Mouse (Mus musculus) mouse trophoblast stem cell (cell line): ENCODE data around the gene Ttc7b.

Experiments
- in situ Hi-C, 2 experiments: fragments of 300-500 bp; cut with MseI, MboI; formaldehyde crosslinking; loops; 2 replicates in 1 of 2; 3 replicates in 1 of 2; pipeline ENCODE4 v1.15.1; 2025

The Ttc7b gene

DNA sequence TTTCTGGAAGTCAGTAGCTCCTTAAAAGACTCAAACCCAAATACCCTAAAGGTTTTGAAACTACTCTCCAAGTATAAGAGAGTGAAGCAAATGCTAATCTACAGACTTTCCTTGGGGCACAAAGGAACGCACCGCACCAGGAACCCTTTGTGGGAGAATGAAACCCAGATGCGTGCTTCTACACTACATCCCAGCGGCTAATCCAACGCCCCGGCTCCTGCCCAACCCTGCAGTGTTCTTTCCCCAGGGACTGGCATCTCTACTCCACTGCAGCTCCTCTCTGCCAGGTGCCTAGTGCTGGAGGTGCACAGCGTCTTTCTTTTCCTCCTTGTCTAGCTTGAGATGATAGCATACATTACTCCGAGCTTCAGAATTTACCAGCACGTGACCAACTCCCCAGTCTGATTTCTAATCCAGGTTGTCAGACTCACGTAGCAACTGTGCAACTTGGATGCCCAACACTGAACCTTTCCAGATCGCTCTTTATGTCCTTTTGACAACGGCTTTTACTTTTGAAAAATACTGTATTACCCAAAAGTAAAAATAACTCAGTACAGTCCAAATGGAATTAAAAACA, 72.8 kb downstream of the Ttc7b start:
- in situ Hi-C loops = no loop called here

GRCm38 (mm10) chr12:100447161-100447560, 73.5 kb downstream of the Ttc7b start:
- in situ Hi-C loops = no loop called here

DNA sequence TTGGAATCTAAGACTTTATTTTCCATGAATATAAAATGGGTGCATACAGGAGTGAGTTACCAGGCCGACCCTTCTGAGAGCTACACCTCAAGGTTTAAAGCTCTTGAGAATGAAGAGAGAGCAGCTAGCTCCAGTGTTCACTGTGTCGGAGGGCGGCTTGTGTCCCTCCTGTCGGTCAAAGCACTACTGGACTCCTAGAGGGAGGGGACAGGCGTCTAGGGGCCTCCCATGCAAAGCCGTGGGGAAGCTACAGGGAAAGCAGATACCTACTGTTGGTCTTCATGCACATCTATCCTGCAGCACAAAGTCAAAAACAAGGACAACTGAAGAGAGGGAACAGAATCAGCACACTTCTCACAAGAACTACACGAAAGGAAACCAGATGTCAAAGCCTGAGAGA, 74.9 kb downstream of the Ttc7b start:
- in situ Hi-C loops = no loop called here

- in situ Hi-C loops = no loop called here
Measured at GRCm38 (mm10) chr12:100445271-100445670, 75.4 kb downstream of the Ttc7b start.

DNA sequence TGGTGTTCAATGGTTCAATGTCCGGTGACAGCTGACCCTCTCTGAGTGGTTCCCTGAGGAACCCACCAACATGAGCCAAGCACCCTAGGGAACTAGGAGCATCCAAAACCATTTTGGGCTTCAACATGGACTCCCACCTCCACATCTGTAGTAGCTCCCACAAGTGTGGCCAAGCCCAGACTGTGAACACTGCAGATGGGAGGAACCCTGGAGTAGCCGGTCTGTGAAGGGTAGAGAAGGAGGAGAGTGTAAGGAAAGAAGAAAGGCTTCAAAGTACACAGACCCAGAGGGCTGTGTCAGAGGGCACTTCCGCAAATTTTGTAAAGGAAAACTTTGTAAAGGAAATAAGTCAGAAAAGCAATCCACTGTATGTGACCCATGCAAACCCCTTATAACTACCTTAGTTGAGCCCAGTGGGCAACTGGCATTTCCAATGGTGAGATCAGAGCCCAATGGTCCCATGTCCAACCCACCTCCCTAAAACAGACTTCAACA, 75.9 kb downstream of the Ttc7b start:
- in situ Hi-C loops = no loop called here

DNA sequence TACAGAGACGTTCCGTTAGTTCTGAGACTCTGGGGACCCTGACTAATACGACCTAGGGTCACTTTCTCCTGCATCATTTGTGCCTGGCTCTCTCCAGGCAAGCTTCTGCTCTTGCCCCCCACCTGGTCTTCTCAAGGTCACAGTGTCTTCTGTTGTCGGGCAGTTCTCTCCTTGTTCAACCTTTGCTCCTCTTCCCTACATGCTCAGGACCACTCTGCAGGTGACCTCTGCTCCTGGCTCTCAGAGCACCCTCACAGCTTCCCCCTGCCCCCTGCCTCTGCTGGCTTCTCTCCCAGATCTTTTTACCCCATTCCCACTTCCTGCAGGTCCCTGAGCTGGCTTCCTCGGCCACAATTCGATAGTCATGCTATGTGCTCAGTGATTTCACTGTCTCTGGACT, 77.2 kb downstream of the Ttc7b start:
- in situ Hi-C loops = no loop called here

DNA sequence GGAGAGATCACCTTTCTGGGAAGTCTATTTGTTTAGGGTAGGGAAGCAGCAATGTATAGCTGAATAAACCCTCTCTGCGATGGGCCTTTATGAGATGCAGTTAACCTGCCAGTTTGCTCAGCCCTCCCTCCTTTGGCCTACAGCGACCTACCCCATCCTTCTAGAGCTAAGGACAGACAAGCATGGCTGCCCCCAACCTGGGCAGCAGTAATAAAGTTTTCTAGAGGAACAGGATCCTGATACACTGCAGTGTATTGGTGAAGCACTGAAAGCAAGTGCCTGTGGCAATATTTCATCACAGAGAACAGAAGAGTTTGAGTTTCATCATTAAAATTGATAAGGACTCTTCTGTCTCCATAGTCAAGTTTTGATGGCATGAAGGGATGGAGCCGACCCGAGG, 79.0 kb downstream of the Ttc7b start:
- in situ Hi-C loops = no loop called here

GRCm38 (mm10) chr12:100439883-100440282, 80.7 kb downstream of the Ttc7b start:
- in situ Hi-C loops = no loop called here

GRCm38 (mm10) chr12:100439145-100439755, 81.4 kb downstream of the Ttc7b start:
- in situ Hi-C loops = no loop called here

DNA sequence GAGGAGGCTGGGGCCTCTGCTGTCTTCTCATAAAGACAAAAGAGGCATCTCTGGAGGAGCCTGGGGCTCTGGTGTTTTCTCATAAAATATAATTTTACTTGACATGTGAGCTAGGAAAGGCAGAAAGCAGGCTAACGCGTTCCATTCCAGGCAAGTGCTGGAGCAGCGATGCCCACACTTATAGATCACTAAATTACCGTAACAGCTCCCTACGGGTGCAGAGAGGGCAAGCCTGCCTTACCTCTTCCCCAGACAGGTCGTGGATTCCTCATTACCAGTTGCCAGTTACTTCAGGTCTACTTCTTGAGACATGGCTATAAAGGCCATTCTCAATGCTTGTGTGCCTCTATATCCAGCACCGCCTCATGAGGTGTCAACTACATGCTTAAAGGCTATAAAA, 82.1 kb downstream of the Ttc7b start:
- in situ Hi-C loops = no loop called here

GRCm38 (mm10) chr12:100437862-100438261, 82.8 kb downstream of the Ttc7b start:
- in situ Hi-C loops = no loop called here

DNA sequence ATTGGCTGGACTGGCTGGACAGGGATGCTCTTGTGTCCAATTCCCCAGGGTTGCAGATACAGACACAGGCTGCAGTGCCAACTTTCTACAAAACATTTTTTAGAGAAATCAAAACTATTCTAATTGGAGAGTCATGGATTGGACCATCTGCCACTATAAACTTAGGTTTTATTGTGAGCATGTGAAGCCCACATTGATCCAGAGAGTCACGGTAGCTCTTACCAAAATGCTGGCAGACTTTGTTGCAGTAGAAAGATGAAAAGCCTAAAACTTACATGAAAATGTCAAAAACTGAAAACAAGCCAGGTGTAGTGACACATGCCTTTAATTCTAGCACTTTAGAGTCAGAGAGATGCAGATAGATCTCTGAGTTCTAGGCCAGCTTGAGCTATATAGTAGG, 84.9 kb downstream of the Ttc7b start:
- in situ Hi-C loops = no loop called here

DNA sequence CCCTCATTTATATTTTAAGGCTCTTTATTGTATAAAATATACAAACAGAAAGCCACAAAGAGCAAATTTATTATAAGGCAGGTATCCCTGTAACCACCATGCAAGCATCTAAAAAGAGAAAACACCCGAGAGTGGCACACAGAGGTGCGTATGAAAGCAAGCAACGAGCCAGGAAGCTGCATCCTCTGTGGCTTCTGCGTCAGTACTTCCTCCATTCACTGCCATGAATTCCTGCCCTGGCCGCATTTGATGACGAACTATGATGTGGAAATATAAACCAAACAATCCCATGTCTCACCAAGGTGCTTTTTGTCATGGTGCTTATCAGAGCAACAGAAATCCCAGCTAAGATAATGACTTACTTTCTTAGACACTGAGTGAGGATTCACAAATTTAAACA, 88.8 kb downstream of the Ttc7b start:
- in situ Hi-C loops = no loop called here

- in situ Hi-C loops = no loop called here
Measured at GRCm38 (mm10) chr12:100429414-100430114, 91.1 kb downstream of the Ttc7b start.

DNA sequence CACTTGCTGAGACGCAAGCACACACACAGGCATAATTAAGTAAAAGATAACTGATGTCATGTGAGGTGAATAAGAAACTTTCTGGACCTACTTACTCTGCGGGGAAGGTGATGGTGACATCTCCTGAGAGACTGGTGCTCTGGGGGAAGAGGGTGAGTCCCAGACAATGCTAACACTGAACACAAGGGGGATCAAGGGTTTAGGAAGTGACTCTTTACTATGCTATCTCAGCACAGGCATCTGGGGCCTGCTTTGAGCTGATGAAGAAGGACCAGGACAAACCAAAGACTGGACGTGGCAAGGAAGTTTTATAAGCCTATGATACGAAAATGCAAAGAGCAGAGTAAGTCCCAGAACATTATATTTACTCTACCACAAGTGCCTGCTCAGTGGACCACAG, 92.4 kb downstream of the Ttc7b start:
- in situ Hi-C loops = no loop called here

DNA sequence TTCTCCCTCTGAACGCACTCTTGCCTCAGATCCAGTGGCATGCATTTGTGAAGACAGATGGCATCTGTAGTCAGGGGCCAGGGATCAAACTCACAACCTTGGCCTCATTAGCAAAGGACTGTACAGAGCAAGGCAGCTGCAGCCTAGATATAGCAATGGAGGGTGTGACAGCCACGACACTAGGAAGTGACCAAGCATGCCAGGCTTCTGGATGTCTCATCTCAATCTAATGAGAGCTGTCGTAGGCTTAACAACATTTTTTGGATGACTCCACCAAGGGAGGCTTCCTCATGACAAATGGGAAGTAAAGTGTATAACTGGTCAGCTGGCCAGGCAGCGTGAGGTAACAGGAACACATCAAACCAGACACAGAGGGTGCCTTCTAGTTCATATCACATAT, 94.4 kb downstream of the Ttc7b start:
- in situ Hi-C loops = no loop called here

DNA sequence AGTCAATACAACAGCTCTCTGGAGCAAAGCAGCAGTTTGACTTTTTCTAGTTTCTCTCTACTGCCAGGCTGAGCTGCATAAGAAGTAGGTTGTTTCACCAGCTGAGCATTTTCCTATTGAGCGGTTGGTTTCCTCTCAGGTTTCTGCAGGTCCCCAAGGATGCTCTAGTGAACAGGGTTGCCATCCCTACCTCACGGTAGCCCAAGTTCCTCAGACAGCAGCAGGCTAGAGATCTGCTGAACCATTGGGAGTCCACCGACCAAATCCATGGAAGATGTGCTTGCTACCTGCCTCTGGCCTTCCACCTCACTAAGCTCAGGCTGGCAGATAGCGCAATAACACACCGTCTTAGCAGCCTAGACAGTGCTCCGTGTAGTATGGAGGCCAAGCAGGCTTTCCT, 95.6 kb downstream of the Ttc7b start:
- in situ Hi-C loops = no loop called here

DNA sequence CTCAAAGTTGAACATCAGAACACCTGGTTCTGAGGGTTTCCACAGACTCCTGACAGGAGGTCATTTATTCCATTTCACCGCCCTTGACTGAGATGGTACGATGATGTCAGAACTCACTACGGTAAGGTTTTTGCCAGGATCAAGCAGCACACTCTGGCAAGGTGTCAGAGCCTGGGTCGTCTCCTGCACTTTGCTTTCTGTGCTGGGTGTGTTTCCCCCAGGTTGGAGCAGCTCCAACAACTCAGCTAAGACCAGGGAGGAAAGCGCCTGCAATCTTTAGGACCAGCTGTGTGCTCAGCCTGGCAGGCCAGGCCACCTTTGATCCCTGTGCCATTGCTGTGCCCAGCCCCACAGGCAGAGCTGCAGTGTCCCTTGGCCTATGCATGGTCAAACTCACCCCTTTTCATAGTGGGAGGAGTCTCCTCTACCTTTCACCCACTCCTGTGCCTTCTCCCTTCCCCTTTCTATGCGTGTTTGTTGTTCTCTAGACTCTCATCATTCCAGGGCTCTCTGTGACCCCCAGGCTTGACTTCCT, 98.3 kb downstream of the Ttc7b start:
- in situ Hi-C loops = no loop called here

DNA sequence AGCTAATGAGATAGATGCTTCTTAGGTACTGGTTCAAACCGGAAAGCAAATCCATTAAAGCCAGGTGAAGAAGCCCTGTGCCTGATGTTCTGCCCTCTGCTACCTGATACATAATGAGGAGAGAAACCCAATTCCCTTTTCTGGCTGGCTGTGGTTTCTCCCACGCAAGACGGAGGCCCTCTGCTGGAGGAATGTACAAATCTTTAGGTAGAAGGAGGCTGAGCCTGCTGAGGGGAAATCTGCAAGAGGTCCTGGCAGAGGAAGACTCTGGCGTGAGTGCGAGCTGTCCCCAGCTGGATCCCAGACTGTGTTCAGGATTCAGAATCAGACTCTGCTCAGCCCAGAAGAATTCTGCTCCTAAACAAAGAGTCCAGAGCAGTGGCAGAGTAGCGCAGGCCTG, 99.1 kb downstream of the Ttc7b start:
- in situ Hi-C loops = no loop called here

DNA sequence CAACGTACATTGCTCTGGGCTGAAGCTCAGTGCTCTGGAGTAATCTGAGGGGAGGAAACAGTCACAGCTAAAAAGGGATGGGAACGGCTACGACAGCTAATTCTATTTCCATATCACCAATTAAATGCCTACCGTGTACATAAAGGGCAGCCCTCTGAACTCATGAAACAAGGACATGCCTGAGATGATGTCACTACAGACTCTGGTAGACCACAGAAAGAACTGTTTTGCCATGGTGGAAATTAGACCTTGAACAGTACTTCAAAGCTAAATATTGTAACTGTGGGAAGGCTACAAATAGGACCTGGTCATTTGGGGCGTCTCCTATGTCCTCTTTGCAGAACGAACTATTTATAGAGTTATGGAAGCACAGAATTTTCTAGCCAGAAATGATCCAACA, 99.7 kb downstream of the Ttc7b start:
- in situ Hi-C loops = no loop called here

GRCm38 (mm10) chr12:100419946-100420874, 100.4 kb downstream of the Ttc7b start:
- in situ Hi-C loops = no loop called here

- in situ Hi-C loops = no loop called here
Measured at GRCm38 (mm10) chr12:100415802-100416201, 104.8 kb downstream of the Ttc7b start.
